Mouse (Mus musculus) ovary, postnatal 36 days (tissue): ENCODE measurements at regions not wholly inside any gene's neighbourhood (a gene's known extent, or its start where the extent isn't known, plus 50 kb on each side); places are given as distances from the start of the nearest gene placed in this dataset.

Experiments used
- DNase-seq: peaks from one replicate; pipeline ENCODE4 v3.0.0; 2022; ENCODE audit warnings: low spot score, mixed read lengths

DNA sequence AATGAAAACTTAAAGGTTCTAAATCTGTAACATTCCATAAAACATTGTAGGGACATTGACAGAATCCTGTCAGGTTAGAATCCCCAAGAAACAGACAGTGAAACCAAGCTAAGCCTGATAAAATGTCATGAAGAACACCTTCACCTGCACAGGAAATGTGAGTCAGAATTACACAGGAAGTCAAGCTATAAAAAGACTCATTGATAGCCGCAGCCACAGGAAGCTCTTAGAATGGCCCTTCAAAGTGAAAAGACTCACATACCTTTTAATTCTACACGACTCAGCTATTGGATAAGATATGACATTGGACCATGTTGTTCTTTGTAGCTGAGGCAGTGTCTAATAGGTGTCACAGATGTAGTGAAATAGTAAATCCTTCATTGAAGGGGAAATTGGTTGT is 55.3 kb downstream of the Spin2c start:
- DNase-seq = no peak

DNA sequence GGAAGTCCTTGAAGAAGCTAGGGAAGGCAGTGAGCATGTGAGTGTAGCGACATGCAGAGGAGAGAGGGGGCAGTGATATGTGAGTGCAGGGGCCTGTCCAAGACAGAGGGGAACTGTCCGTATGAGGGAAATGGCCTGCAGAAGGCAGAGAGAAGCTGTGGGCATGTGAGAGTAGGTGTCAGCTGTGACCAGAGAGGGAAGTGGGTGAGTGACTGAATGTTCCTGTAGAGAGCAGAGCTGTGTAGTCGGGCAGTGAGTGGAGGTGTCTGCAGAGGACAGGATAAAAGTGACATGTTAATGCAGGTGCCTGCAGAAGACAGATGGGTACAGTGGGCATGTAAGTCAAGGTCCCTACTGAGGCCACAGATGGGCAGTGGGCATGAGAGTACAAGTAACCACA is 84.4 kb downstream of the Samt1 start:
- DNase-seq = no peak

DNA sequence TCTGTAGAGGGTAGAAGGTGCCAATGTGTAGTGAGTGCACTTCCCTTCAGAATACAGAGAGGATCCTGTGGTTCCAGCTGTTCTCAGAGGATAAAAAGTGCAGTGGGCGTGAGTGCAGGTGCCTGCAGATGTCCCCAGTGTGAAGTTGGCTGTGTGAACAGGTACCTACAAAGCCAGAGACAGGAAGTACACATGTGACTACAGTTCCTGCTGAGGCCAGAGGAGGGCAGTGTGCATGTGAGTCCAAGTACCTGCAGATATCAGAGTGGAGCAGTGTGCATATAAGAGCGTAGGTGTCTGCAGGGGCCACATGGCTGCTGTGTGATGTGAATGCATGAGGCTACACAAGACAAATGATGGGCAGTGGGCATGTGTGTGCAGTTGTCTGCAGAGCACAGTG is 79.9 kb downstream of the Samt1 start:
- no peak for DNase-seq

DNA sequence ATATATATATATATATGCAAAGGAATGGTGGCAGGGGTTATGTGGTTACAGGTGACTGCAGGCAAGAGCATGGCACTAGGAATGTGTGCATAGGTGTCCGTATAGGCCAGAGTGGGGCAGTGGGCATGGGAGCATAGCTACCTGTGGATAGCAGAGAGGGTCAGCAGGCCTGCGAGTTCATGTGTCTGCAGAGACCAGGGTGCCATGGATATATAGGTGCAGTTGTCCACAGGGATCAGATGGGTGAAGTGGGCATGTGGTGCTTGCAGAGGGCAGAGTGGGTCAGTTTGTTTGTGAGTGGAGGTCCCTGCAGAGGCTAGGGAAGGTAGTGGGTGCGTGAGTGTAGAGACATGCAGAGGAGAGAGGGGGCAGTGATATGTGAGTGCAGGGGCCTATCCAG is 76.3 kb downstream of the Samt1 start:
- DNase-seq = peak; percentile 2

DNA sequence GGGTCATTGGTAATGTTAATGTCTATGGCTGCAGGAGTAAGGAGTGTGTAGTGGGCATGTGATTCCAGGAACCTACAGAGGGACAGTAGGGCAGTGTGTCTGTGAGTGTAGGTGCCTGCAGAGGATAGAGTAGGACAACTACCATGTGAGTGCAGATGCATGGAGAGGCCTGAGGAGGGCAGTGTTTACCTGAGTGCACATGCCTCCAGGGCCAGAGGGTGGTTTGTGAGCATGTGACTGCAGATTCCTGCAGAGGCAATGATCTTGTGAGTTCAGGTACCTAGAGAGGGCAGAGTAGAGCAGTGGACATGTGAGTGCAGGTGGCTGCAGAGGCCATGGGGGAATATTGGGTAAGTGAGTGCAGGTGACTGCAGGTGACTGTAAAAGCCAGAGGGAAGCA is 75.1 kb downstream of the Samt1 start:
- DNase-seq = no peak

DNA sequence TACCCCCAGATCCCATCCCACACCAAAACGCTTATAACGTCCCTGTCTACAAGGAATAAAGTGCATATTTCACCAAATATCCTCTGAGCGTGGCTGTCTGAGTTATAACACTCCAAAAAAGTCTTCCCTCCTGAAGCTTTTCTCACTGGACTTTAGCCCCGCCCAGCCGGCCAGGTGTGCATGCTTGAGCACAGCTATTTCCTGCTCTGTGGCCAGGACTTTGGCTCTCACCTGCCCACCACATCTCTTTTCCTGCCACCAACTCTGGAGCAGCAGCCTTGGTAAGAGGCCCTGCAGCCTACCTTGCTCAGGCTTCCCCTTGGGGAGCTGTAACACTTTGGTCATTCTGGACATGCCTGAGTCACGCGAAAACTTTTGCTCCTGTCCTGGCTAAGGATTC is 72.4 kb downstream of the Samt1 start:
- DNase-seq = peak; percentile 1

DNA sequence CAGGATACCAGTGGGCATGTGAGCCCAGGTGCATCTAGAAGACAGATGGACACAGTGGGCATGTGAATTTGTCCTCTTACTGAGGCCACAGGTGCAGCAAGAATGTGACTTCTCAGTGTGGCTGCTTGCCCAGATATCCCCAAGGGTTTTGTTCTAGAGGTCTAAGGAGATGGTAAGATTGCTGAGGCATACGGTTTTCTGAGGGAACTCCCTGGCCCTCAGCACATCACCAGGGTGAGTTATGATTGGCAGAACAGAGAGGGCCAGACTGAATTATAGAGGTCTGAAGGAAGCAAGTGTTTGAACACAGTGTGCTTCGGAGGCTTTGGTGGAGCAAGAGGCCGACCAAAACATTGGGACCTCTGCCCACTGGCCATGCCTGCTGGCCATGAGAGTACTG is 71.3 kb downstream of the Samt1 start:
- peak; percentile 1 for DNase-seq
